Mouse (Mus musculus) cortical plate, adult 2 months (tissue): ENCODE measurements around the gene Adam15.

Source experiments
- CTCF ChIP-seq: fragments of 200-500 bp; IDR thresholded peaks from 2 replicates; pipeline ENCODE4 v1.5.1; 2011; ENCODE audit warnings: mild to moderate bottlenecking, control low read depth, low read length; ENCODE audit not compliant: insufficient read depth; ENCODE audit errors: extremely low read depth
- POLR2A ChIP-seq: fragments of 200-500 bp; IDR thresholded peaks from 2 replicates; pipeline ENCODE4 v1.6.1; 2011; ENCODE audit warnings: mild to moderate bottlenecking, low read length, control low read depth; ENCODE audit not compliant: insufficient read depth; ENCODE audit errors: extremely low read depth

DNA sequence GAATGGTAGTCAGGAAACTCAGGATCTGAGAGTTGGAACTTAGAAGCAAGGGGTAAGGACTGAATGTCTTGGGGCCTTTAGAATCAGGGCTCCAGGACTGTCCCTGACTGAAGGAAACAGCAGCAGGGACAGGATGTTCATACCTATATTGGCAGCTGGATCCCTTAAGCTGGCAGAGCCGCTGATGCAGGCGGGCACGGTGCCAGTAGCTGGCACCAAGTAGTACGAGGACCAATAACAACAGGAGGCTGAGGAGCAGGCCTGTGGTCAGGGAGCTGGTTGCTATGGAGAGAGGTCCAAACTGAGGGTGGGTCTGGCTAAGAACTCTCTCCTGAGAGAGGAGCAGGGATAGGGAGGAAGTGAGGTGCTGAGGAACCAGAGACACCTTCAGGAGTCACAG, 8.0 kb downstream of the Adam15 start:
- TF ChIP-seq CTCF (no peak), POLR2A (no peak)
